ENCODE assay signal across 8 mouse cellular contexts in genomic region chr7:75780812-75781211, GRCm38 (mm10).
DNase-seq lines count a peak whose midpoint lies in the region; ATAC-seq and TF ChIP-seq lines count a peak whose summit lies in the region.

No protein-coding gene starts in this region.

- TF ChIP-seq CTCF in G1E (IDR thresholded peaks at IDR 0.05; ENCODE audit: low read depth, low read length), result no peak
- no peak for TF ChIP-seq CTCF in heart, postnatal 0 days (IDR thresholded peaks at IDR 0.05; ENCODE audit: low read depth)

- H3K4me2 ChIP-seq in kidney, embryonic 15.5 days, result peak overlapping the region; percentile 71
- peak overlapping the region; percentile 68 for H3K4me2 ChIP-seq in heart, postnatal 0 days (ENCODE audit: low read depth, low read length)
- peak overlapping the region; percentile 57 for H3K4me2 ChIP-seq in midbrain, embryonic 12.5 days (replicated peaks)

- H3K9me3 ChIP-seq in kidney, embryonic 15.5 days (replicated peaks), result no peaks in the 10 kb centered on the region
- peaks cover 47% of the 10 kb centered on the region for H3K9me3 ChIP-seq in G1E (replicated peaks)
- H3K9me3 ChIP-seq in heart, postnatal 0 days (replicated peaks; ENCODE audit: control insufficient read depth, low read length), result no peaks in the 10 kb centered on the region
- no peaks in the 10 kb centered on the region for H3K9me3 ChIP-seq in midbrain, embryonic 12.5 days

- TF ChIP-seq EP300 in heart, postnatal 0 days (IDR thresholded peaks at IDR 0.05; ENCODE audit: low read depth), result no peak

- H3K4me3 ChIP-seq in kidney, embryonic 15.5 days (replicated peaks), result peak overlapping the region; percentile 66
- peak overlapping the region; percentile 83 for H3K4me3 ChIP-seq in G1E (ENCODE audit: low read depth, low read length)
- peak overlapping the region; percentile 71 for H3K4me3 ChIP-seq in heart, postnatal 0 days (ENCODE audit: low read depth, low read length)
- H3K4me3 ChIP-seq in midbrain, embryonic 12.5 days, result no peak overlapping the region

- peaks cover 40% of the 10 kb centered on the region for H3K36me3 ChIP-seq in kidney, embryonic 15.5 days
- peaks cover 48% of the 10 kb centered on the region for H3K36me3 ChIP-seq in G1E (replicated peaks)
- peaks cover 40% of the 10 kb centered on the region for H3K36me3 ChIP-seq in heart, postnatal 0 days (replicated peaks; ENCODE audit: control insufficient read depth, insufficient read depth, low read length)
- H3K36me3 ChIP-seq in midbrain, embryonic 12.5 days, result no peaks in the 10 kb centered on the region

- no peak for DNase-seq in kidney, postnatal 10 days
- DNase-seq in G1E (ENCODE audit: low spot score), result no peak
- DNase-seq in heart, postnatal 0 days (ENCODE audit: low spot score), result peak; percentile 33
- DNase-seq in adrenal gland, postnatal 36 days, result no peak
- DNase-seq in urinary bladder, adult 18-20 months (ENCODE audit: low spot score in 2 of 2), result no peak

- ATAC-seq in kidney, embryonic 15.5 days (replicated peaks; ENCODE audit: low FRiP score), result no peak
- no peak for ATAC-seq in G1E (ENCODE audit: extremely low read depth, insufficient number of reproducible peaks, low FRiP score, poor library complexity, severe bottlenecking)
- peak; percentile 61 for ATAC-seq in heart, postnatal 0 days (ENCODE audit: insufficient read depth, low read depth)
- no peak for ATAC-seq in midbrain, embryonic 12.5 days (ENCODE audit: low FRiP score, low read depth)
- ATAC-seq in megakaryocyte progenitor cell, adult 5-6 weeks (replicated peaks; ENCODE audit: poor library complexity), result no peak

- H3K4me1 ChIP-seq in kidney, embryonic 15.5 days, result peaks cover 16% of the 10 kb centered on the region
- peaks cover 19% of the 10 kb centered on the region for H3K4me1 ChIP-seq in G1E (ENCODE audit: insufficient read depth, low read depth, low read length)
- no peaks in the 10 kb centered on the region for H3K4me1 ChIP-seq in heart, postnatal 0 days (ENCODE audit: control insufficient read depth, insufficient read depth)
- peaks cover 8% of the 10 kb centered on the region; the same call in 1 of the 2 replicates for H3K4me1 ChIP-seq in midbrain, embryonic 12.5 days

- H3K9ac ChIP-seq in kidney, embryonic 15.5 days, result 0 out of 2 replicates have a peak overlapping the region, but pooled peaks have one; percentile 70
- H3K9ac ChIP-seq in heart, postnatal 0 days (replicated peaks; ENCODE audit: low read depth, low read length), result no peak overlapping the region
- no peak overlapping the region for H3K9ac ChIP-seq in midbrain, embryonic 12.5 days (replicated peaks)

- 16% methylated on average over 4 of the region's 5 CpGs for WGBS in kidney, embryonic 15.5 days
- WGBS in heart, postnatal 0 days, result 32% methylated on average over 2 of the region's 5 CpGs
- WGBS in midbrain, embryonic 12.5 days, result 37% methylated on average over 2 of the region's 5 CpGs

- no peak overlapping the region for H3K27ac ChIP-seq in kidney, embryonic 15.5 days
- peak overlapping the region; percentile 51; the same call in 1 of the 2 replicates for H3K27ac ChIP-seq in heart, postnatal 0 days (ENCODE audit: low read depth)
- no peak overlapping the region for H3K27ac ChIP-seq in midbrain, embryonic 12.5 days (replicated peaks)

- H3K27me3 ChIP-seq in kidney, embryonic 15.5 days, result no peaks in the 10 kb centered on the region
- H3K27me3 ChIP-seq in G1E (ENCODE audit: insufficient read depth, low read length), result no peaks in the 10 kb centered on the region
- no peaks in the 10 kb centered on the region for H3K27me3 ChIP-seq in heart, postnatal 0 days (ENCODE audit: control insufficient read depth, insufficient read depth, low read length)
- no peaks in the 10 kb centered on the region for H3K27me3 ChIP-seq in midbrain, embryonic 12.5 days
